15 mouse cellular contexts compared by ENCODE assay signal in the genomic region with DNA sequence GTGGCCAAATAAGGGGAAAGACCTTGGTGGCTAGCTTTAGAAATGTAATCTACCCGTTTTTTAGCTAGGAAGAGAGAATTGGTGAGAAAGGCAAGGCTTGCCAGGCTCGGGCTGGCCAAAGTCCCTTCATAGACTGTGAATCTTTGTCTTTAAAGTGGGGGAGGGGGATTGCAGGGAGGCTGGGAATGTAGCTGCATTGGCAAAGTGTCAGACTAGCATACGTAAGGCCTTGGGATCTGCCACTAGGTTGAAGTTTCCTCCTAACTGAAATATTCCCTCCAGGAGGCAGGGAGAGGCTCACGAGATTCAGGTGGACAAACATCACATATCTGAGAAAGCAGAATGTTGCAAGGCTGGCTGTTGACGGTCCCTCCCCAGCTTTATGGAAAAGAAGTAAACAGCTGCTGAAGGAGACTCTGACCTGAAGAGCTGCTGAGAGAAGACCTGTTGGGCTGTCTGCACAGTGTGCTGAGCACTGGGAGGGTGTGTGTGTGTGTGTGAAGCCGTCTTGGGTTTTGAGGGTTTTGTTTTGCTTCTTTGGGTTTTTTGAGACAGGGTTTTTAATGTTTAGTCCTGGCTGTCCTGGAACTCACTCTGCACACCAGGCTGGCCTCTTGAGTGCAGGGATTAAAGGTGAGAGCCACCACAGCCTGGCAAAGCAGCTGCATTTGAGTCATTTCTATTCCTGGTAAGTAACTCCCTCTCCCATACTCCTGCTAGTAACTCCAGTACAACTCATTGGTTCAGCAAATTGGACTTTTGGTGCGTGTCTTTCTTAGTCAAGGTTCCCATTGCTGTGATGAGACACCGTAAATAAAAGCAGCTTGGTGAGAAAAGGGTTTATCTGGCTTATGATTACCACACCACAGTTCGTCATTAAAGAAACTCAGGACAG. TPM values are rescaled to one million over a fixed set of nuclear protein-coding genes. Genes with fewer than 3 reads are reported as not detected.
DNase-seq lines count a peak whose midpoint lies in the region; ATAC-seq and TF ChIP-seq lines count a peak whose summit lies in the region.
"Had no signal": no experiment of that assay in that cellular context is flagged by ENCODE, and none has a peak within 500 bp of the region (broad histone marks: within the 10 kb centered on the region; RNA-seq: fewer than 3 reads in every experiment).

No protein-coding gene starts in this region.

- 48% methylated on average over 9 of the region's 9 CpGs for WGBS in heart, embryonic 12.5 days
- 61% methylated on average over 9 of the region's 9 CpGs for WGBS in heart, adult 2 months
- WGBS in liver, embryonic 12.5 days (ENCODE audit: insufficient replicate concordance): 50% methylated on average over 9 of the region's 9 CpGs
- 56% methylated on average over 9 of the region's 9 CpGs for WGBS in liver, embryonic 11.5 days
- 57% methylated on average over 9 of the region's 9 CpGs for WGBS in kidney, embryonic 14.5 days

- no peak for DNase-seq in heart, adult 2 months
- DNase-seq in liver, embryonic 11.5 days (ENCODE audit: low spot score): no peak
- no peak for DNase-seq in adrenal gland, adult 2 months
- DNase-seq in urinary bladder, adult 18-20 months (ENCODE audit: low spot score in 2 of 2): no peak
- DNase-seq: cerebellum, postnatal 36 days; lung, adult 2 months; thymus, adult 18-20 months had no signal

- H3ac ChIP-seq in myocyte (ENCODE audit: control insufficient read depth, insufficient read length): no peak overlapping the region

- H3K9me3 ChIP-seq in heart, embryonic 12.5 days (replicated peaks): no peaks in the 10 kb centered on the region
- no peaks in the 10 kb centered on the region for H3K9me3 ChIP-seq in liver, embryonic 12.5 days (replicated peaks)
- no peaks in the 10 kb centered on the region for H3K9me3 ChIP-seq in liver, embryonic 11.5 days (ENCODE audit: control insufficient read depth, low read length)
- H3K9me3 ChIP-seq in kidney, embryonic 14.5 days (ENCODE audit: control insufficient read depth, low read length): no peaks in the 10 kb centered on the region
- H3K9me3 ChIP-seq: embryonic facial prominence, embryonic 13.5 days; forebrain, embryonic 15.5 days; neural tube, embryonic 12.5 days had no signal

- no peaks in the 10 kb centered on the region for H3K36me3 ChIP-seq in heart, embryonic 12.5 days
- H3K36me3 ChIP-seq in heart, adult 2 months (ENCODE audit: control insufficient read depth, insufficient read depth, low read length): no peaks in the 10 kb centered on the region
- H3K36me3 ChIP-seq in liver, embryonic 12.5 days: no peaks in the 10 kb centered on the region
- no peaks in the 10 kb centered on the region for H3K36me3 ChIP-seq in liver, embryonic 11.5 days (ENCODE audit: control insufficient read depth, insufficient read depth, low read length)
- H3K36me3 ChIP-seq in kidney, embryonic 14.5 days (ENCODE audit: control insufficient read depth, insufficient read depth, low read length): no peaks in the 10 kb centered on the region
- H3K36me3 ChIP-seq in myocyte (ENCODE audit: control insufficient read depth, insufficient read depth): no peaks in the 10 kb centered on the region
- H3K36me3 ChIP-seq: embryonic facial prominence, embryonic 13.5 days; forebrain, embryonic 15.5 days; neural tube, embryonic 12.5 days had no signal

- intact Hi-C loops in heart, adult 2 months (cut with DNase I): loop anchor here (5.0 kb wide), 2 partner anchors 103 to 278 kb away; no protein-coding TSS in a partner anchor

- H3K27ac ChIP-seq in heart, embryonic 12.5 days (ENCODE audit: poor library complexity, severe bottlenecking): no peak overlapping the region
- no peak overlapping the region for H3K27ac ChIP-seq in heart, adult 2 months
- 0 out of 2 replicates have a peak overlapping the region, but pooled peaks have one; percentile 7 for H3K27ac ChIP-seq in liver, embryonic 12.5 days
- H3K27ac ChIP-seq in liver, embryonic 11.5 days (ENCODE audit: low read depth, low read length): no peak overlapping the region
- 0 out of 2 replicates have a peak overlapping the region, but pooled peaks have one; percentile 43 for H3K27ac ChIP-seq in kidney, embryonic 14.5 days (ENCODE audit: low read depth, low read length)
- H3K27ac ChIP-seq: embryonic facial prominence, embryonic 13.5 days; forebrain, embryonic 15.5 days; neural tube, embryonic 12.5 days had no signal

- H3K4me1 ChIP-seq in heart, embryonic 12.5 days (replicated peaks): peaks cover 7% of the 10 kb centered on the region
- no peaks in the 10 kb centered on the region for H3K4me1 ChIP-seq in heart, adult 2 months (ENCODE audit: control insufficient read depth, insufficient read depth, low read length)
- peaks cover 14% of the 10 kb centered on the region; the same call in 1 of the 2 replicates for H3K4me1 ChIP-seq in liver, embryonic 12.5 days
- no peaks in the 10 kb centered on the region; the same call in 1 of the 2 replicates for H3K4me1 ChIP-seq in liver, embryonic 11.5 days (replicated peaks; ENCODE audit: control insufficient read depth, insufficient read depth, low read length)
- H3K4me1 ChIP-seq in kidney, embryonic 14.5 days (ENCODE audit: control insufficient read depth, insufficient read depth, low read length): no peaks in the 10 kb centered on the region
- H3K4me1 ChIP-seq: embryonic facial prominence, embryonic 13.5 days; forebrain, embryonic 15.5 days; neural tube, embryonic 12.5 days had no signal

- no peaks in the 10 kb centered on the region for H3K27me3 ChIP-seq in heart, embryonic 12.5 days (replicated peaks)
- H3K27me3 ChIP-seq in heart, adult 2 months (ENCODE audit: control insufficient read depth, insufficient read depth, low read length): no peaks in the 10 kb centered on the region
- peaks cover 24% of the 10 kb centered on the region for H3K27me3 ChIP-seq in liver, embryonic 12.5 days (replicated peaks)
- no peaks in the 10 kb centered on the region for H3K27me3 ChIP-seq in liver, embryonic 11.5 days (replicated peaks; ENCODE audit: control insufficient read depth, insufficient read depth, low read length)
- no peaks in the 10 kb centered on the region for H3K27me3 ChIP-seq in kidney, embryonic 14.5 days (ENCODE audit: control insufficient read depth, insufficient read depth, low read length)
- no peaks in the 10 kb centered on the region for H3K27me3 ChIP-seq in myocyte (ENCODE audit: control insufficient read depth, insufficient read depth, insufficient read length)
- H3K27me3 ChIP-seq: embryonic facial prominence, embryonic 13.5 days; forebrain, embryonic 15.5 days; neural tube, embryonic 12.5 days had no signal

- no peak for TF ChIP-seq EP300 in heart, adult 2 months (IDR thresholded peaks at IDR 0.05; ENCODE audit: insufficient read depth, low read depth, low read length)

- H3K79me2 ChIP-seq in heart, adult 2 months (replicated peaks; ENCODE audit: control insufficient read depth, insufficient read depth, low read length): no peaks in the 10 kb centered on the region
- no peaks in the 10 kb centered on the region for H3K79me2 ChIP-seq in myocyte (ENCODE audit: control insufficient read depth, insufficient read depth)

- peak overlapping the region; percentile 25; the same call in 1 of the 2 replicates for H3K9ac ChIP-seq in heart, embryonic 12.5 days
- no peak overlapping the region for H3K9ac ChIP-seq in heart, adult 2 months (ENCODE audit: low read depth, low read length)
- H3K9ac ChIP-seq in liver, embryonic 12.5 days: no peak overlapping the region
- no peak overlapping the region for H3K9ac ChIP-seq in liver, embryonic 11.5 days (ENCODE audit: low read depth, low read length)
- no peak overlapping the region for H3K9ac ChIP-seq in kidney, embryonic 14.5 days (ENCODE audit: low read depth, low read length)
- H3K9ac ChIP-seq: embryonic facial prominence, embryonic 13.5 days; forebrain, embryonic 15.5 days; neural tube, embryonic 12.5 days had no signal

- H3K4me3 ChIP-seq in heart, embryonic 12.5 days: no peak overlapping the region
- H3K4me3 ChIP-seq in heart, adult 2 months: no peak overlapping the region
- H3K4me3 ChIP-seq in liver, embryonic 12.5 days: no peak overlapping the region
- no peak overlapping the region for H3K4me3 ChIP-seq in liver, embryonic 11.5 days (ENCODE audit: low read depth, low read length)
- H3K4me3 ChIP-seq in kidney, embryonic 14.5 days (ENCODE audit: low read length): no peak overlapping the region
- H3K4me3 ChIP-seq in myocyte: no peak overlapping the region
- H3K4me3 ChIP-seq: embryonic facial prominence, embryonic 13.5 days; forebrain, embryonic 15.5 days; neural tube, embryonic 12.5 days had no signal

- no peak for TF ChIP-seq POLR2A in heart, adult 2 months (IDR thresholded peaks at IDR 0.05; ENCODE audit: insufficient read depth, low read depth, low read length)
- TF ChIP-seq POLR2A in myocyte (IDR thresholded peaks at IDR 0.05; ENCODE audit: insufficient read length, low read depth): no peak

- H3K4me2 ChIP-seq in heart, embryonic 12.5 days: no peak overlapping the region
- no peak overlapping the region for H3K4me2 ChIP-seq in liver, embryonic 12.5 days
- H3K4me2 ChIP-seq in liver, embryonic 11.5 days: no peak overlapping the region
- no peak overlapping the region for H3K4me2 ChIP-seq in kidney, embryonic 14.5 days (replicated peaks; ENCODE audit: low read depth, low read length)
- H3K4me2 ChIP-seq in myocyte (ENCODE audit: low read depth): peak overlapping the region; percentile 19
- H3K4me2 ChIP-seq: embryonic facial prominence, embryonic 13.5 days; forebrain, embryonic 15.5 days; neural tube, embryonic 12.5 days had no signal

- no peak for TF ChIP-seq CTCF in heart, adult 2 months (IDR thresholded peaks at IDR 0.05)

- ATAC-seq in heart, embryonic 12.5 days (ENCODE audit: insufficient number of reproducible peaks, low FRiP score): no peak
- no peak for ATAC-seq in liver, embryonic 12.5 days
- no peak for ATAC-seq in liver, embryonic 11.5 days (replicated peaks; ENCODE audit: low FRiP score)
- no peak for ATAC-seq in kidney, embryonic 14.5 days (ENCODE audit: low FRiP score, low TSS enrichment)
- ATAC-seq: activated CD4-positive, CD25-positive, alpha-beta regulatory T cell, adult 4 months; forebrain, embryonic 15.5 days had no signal

RNA-seq across cellular contexts. Expression of a gene that starts 10.1 kb away (rescaled TPM):
- polyA plus RNA-seq in heart, embryonic 12.5 days (2016; fragmentation: Nextera tagmentation; extraction: Ambion mirVana): 52.3 and 52.7 TPM in 2 replicates
- 10 to 100 TPM; 29.2 to 31.4 TPM for total RNA-seq in heart, adult 2 months (2021)
- polyA plus RNA-seq in heart, adult 2 months (2012; rRNA removed): 12.5 and 20.4 TPM in 2 replicates
- 58.8 and 59.6 TPM in 2 replicates for polyA plus RNA-seq in liver, embryonic 12.5 days (2016; fragmentation: Nextera tagmentation; extraction: Ambion mirVana)
- 102 and 105 TPM in 2 replicates for polyA plus RNA-seq in liver, embryonic 11.5 days (2014; fragmentation: Nextera tagmentation; extraction: Ambion mirVana)
- polyA plus RNA-seq in kidney, embryonic 14.5 days (2014; fragmentation: Nextera tagmentation; extraction: Ambion mirVana): 85.7 and 92.5 TPM in 2 replicates
- polyA plus RNA-seq in myocyte (2012; fragmentation: generic; extraction: Trizol): 207 TPM
- total RNA-seq in adrenal gland, adult 2 months (2021): 10 to 100 TPM; 45.6 to 62.3 TPM
- 9.9 and 18.3 TPM in 2 replicates for polyA plus RNA-seq in adrenal gland, adult 2 months (2012; rRNA removed)

RNA-seq across cellular contexts. Expression of a gene that starts 15.3 kb away (rescaled TPM):
- polyA plus RNA-seq in heart, embryonic 12.5 days (2016; fragmentation: Nextera tagmentation; extraction: Ambion mirVana): 55.3 and 57.5 TPM in 2 replicates
- 10 to 100 TPM; 20.5 to 21.7 TPM for total RNA-seq in heart, adult 2 months (2021)
- polyA plus RNA-seq in heart, adult 2 months (2012; rRNA removed): 7.4 and 11.6 TPM in 2 replicates
- 56.5 and 58.5 TPM in 2 replicates for polyA plus RNA-seq in liver, embryonic 12.5 days (2016; fragmentation: Nextera tagmentation; extraction: Ambion mirVana)
- polyA plus RNA-seq in liver, embryonic 11.5 days (2014; fragmentation: Nextera tagmentation; extraction: Ambion mirVana): 42.3 and 48.3 TPM in 2 replicates
- polyA plus RNA-seq in kidney, embryonic 14.5 days (2014; fragmentation: Nextera tagmentation; extraction: Ambion mirVana): 65.6 and 74.6 TPM in 2 replicates
- 8.4 TPM for polyA plus RNA-seq in myocyte (2012; fragmentation: generic; extraction: Trizol)
- total RNA-seq in adrenal gland, adult 2 months (2021): 10 to 100 TPM; 55.3 to 61.6 TPM
- polyA plus RNA-seq in adrenal gland, adult 2 months (2012; rRNA removed): 14.2 and 15.7 TPM in 2 replicates

Comparison
In these comparisons a context has a peak if more than half of its experiments do, and no peak if none do; other contexts are left out.
1. H3K27ac ChIP-seq: peak in liver, embryonic 12.5 days (single experiment) and kidney, embryonic 14.5 days (single experiment); none in heart, embryonic 12.5 days (single experiment), heart, adult 2 months (single experiment) and liver, embryonic 11.5 days (single experiment).